In the genomic region with DNA sequence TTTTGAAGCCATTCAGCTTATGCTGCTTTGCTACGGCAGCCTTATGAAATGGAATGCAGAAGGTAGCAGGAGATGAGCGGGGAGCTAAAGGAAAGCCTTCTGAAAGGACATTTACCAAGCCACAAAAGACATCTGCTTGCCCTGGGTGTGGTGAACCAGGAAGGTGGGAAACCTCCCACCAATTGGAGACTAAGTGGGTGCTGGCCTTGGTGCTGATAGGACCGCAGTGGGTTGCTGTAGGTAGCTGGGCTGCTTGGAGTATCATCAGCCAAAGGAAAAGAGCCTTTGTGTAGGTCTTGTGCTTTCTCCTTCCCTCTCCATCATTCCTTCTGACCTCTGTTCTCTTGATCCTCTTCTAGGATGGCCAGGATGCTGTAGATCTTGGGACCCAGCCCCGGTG, we compare ENCODE assay signal across 11 mouse cellular contexts.
DNase-seq lines count a peak whose midpoint lies in the region; ATAC-seq and TF ChIP-seq lines count a peak whose summit lies in the region.
"Had no signal": no experiment of that assay in that cellular context is flagged by ENCODE, and none has a peak within 500 bp of the region (broad histone marks: within the 10 kb centered on the region; RNA-seq: fewer than 3 reads in every experiment).

No protein-coding gene starts in this region.

- no peaks in the 10 kb centered on the region for H3K27me3 ChIP-seq in kidney, adult 2 months (replicated peaks; ENCODE audit: control insufficient read depth, insufficient read depth, low read length)
- no peaks in the 10 kb centered on the region for H3K27me3 ChIP-seq in thymus, adult 2 months (ENCODE audit: control insufficient read depth, insufficient read depth, low read length)
- H3K27me3 ChIP-seq in midbrain, embryonic 16.5 days (ENCODE audit: control insufficient read depth, insufficient read depth, low read depth, low read length): no peaks in the 10 kb centered on the region
- H3K27me3 ChIP-seq: midbrain, embryonic 12.5 days had no signal

- H3K4me3 ChIP-seq in kidney, adult 2 months (ENCODE audit: insufficient read depth, low read depth, low read length): no peak overlapping the region
- H3K4me3 ChIP-seq in thymus, adult 2 months (ENCODE audit: control insufficient read depth, insufficient read depth, low read length): no peak overlapping the region
- H3K4me3 ChIP-seq in midbrain, embryonic 16.5 days (ENCODE audit: low read depth, low read length): no peak overlapping the region
- H3K4me3 ChIP-seq: gastrocnemius, adult 2 months; midbrain, embryonic 12.5 days had no signal

- 34% methylated on average over 4 of the region's 4 CpGs for WGBS in kidney, adult 2 months
- 55% methylated on average over 4 of the region's 4 CpGs for WGBS in thymus, adult 2 months
- WGBS in midbrain, embryonic 16.5 days: 58% methylated on average over 4 of the region's 4 CpGs

- TF ChIP-seq CTCF in kidney, adult 2 months (conservative IDR thresholded peaks at IDR 0.05; ENCODE audit: insufficient read depth, insufficient read length, low read depth, low read length): no peak
- TF ChIP-seq CTCF in thymus, adult 2 months (IDR thresholded peaks at IDR 0.05; ENCODE audit: borderline replicate concordance, control insufficient read depth, extremely low read depth, insufficient read depth, low read length, poor library complexity): no peak

- H3K9ac ChIP-seq in midbrain, embryonic 16.5 days (ENCODE audit: low read depth, low read length): no peak overlapping the region
- H3K9ac ChIP-seq: midbrain, embryonic 12.5 days had no signal

- ATAC-seq in midbrain, embryonic 16.5 days: no peak

- no peak overlapping the region for H3K4me2 ChIP-seq in midbrain, embryonic 16.5 days (ENCODE audit: low read length)
- H3K4me2 ChIP-seq: midbrain, embryonic 12.5 days had no signal

- no peaks in the 10 kb centered on the region for H3K9me3 ChIP-seq in midbrain, embryonic 16.5 days (replicated peaks; ENCODE audit: control insufficient read depth, low read length, poor library complexity, severe bottlenecking)
- H3K9me3 ChIP-seq: midbrain, embryonic 12.5 days had no signal

- TF ChIP-seq POLR2A in kidney, adult 2 months (IDR thresholded peaks at IDR 0.05; ENCODE audit: low read depth, low read length): no peak
- no peak for TF ChIP-seq POLR2A in thymus, adult 2 months (IDR thresholded peaks at IDR 0.05; ENCODE audit: control insufficient read depth, extremely low read depth, insufficient read depth, low read length, poor library complexity)

- peak; percentile 66 for DNase-seq in kidney, postnatal 10 days
- DNase-seq in kidney, adult 2 months: no peak
- DNase-seq in A20 (ENCODE audit: low read depth, low spot score) (peak; percentile 7), ZHBTc4 (ENCODE audit: low read depth, low spot score) (peak; percentile 76)
- peak; percentile 63 for DNase-seq in mesoderm, embryonic 11.5 days (ENCODE audit: low read depth, low spot score)
- no peak for DNase-seq in thymus, adult 2 months
- DNase-seq: cerebellum, adult 9-10 months; gastrocnemius, adult 2 months had no signal

- H3K27ac ChIP-seq in kidney, adult 2 months (ENCODE audit: insufficient read depth, low read depth, low read length): no peak overlapping the region
- H3K27ac ChIP-seq in thymus, adult 2 months (ENCODE audit: control insufficient read depth, insufficient read depth, low read length): no peak overlapping the region
- H3K27ac ChIP-seq in midbrain, embryonic 16.5 days (ENCODE audit: low read length): no peak overlapping the region
- H3K27ac ChIP-seq: gastrocnemius, adult 2 months; midbrain, embryonic 12.5 days had no signal

- no peaks in the 10 kb centered on the region for H3K36me3 ChIP-seq in kidney, adult 2 months (ENCODE audit: control insufficient read depth, insufficient read depth, low read length)
- no peaks in the 10 kb centered on the region for H3K36me3 ChIP-seq in thymus, adult 2 months (ENCODE audit: control insufficient read depth, insufficient read depth, low read length)
- H3K36me3 ChIP-seq in midbrain, embryonic 16.5 days (ENCODE audit: control insufficient read depth, insufficient read depth, low read length): no peaks in the 10 kb centered on the region
- H3K36me3 ChIP-seq: G1E; midbrain, embryonic 12.5 days had no signal

- H3K4me1 ChIP-seq in kidney, adult 2 months (ENCODE audit: control insufficient read depth, insufficient read depth, low read length): no peaks in the 10 kb centered on the region
- H3K4me1 ChIP-seq in thymus, adult 2 months (replicated peaks; ENCODE audit: control insufficient read depth, insufficient read depth, low read length): no peaks in the 10 kb centered on the region
- no peaks in the 10 kb centered on the region for H3K4me1 ChIP-seq in midbrain, embryonic 16.5 days (ENCODE audit: control insufficient read depth, insufficient read depth, low read length)
- H3K4me1 ChIP-seq: midbrain, embryonic 12.5 days had no signal

Comparison
In these comparisons a context has a peak if more than half of its experiments do, and no peak if none do; other contexts are left out.
1. DNase-seq: peak in kidney, postnatal 10 days (single experiment), A20 (single experiment), ZHBTc4 (single experiment) and mesoderm, embryonic 11.5 days (single experiment); none in kidney, adult 2 months (single experiment) and thymus, adult 2 months (single experiment).